Mouse (Mus musculus): ENCODE data around the gene Cyb5rl.

Gene Cyb5rl

GRCm38 (mm10) chr4:107066252-107067124, at the start of gene Cyb5rl, which contains the start of gene Mrpl37:
TSS of gene Cyb5rl (plus strand) at chr4:107066988.
TSS of gene Mrpl37 (minus strand) at chr4:107066868.
- peak; percentile 96 for DNase-seq

- DNase-seq = no peak
Measured at GRCm38 (mm10) chr4:107017257-107017656, 49.5 kb upstream of the Cyb5rl start.

- no peak for DNase-seq
Measured at GRCm38 (mm10) chr4:107018521-107018920, 48.3 kb upstream of the Cyb5rl start.

GRCm38 (mm10) chr4:107019027-107019426, 47.8 kb upstream of the Cyb5rl start:
- peak; percentile 74 for DNase-seq

- no peak for DNase-seq
Measured at GRCm38 (mm10) chr4:107020287-107021000, 46.3 kb upstream of the Cyb5rl start.

- DNase-seq = no peak
Measured at GRCm38 (mm10) chr4:107021464-107021863, 45.3 kb upstream of the Cyb5rl start.

GRCm38 (mm10) chr4:107024899-107025298, 41.9 kb upstream of the Cyb5rl start:
- no peak for DNase-seq

- no peak for DNase-seq
Measured at GRCm38 (mm10) chr4:107025369-107025768, 41.4 kb upstream of the Cyb5rl start.

GRCm38 (mm10) chr4:107026451-107026850, 40.3 kb upstream of the Cyb5rl start:
- no peak for DNase-seq

- no peak for DNase-seq
Measured at GRCm38 (mm10) chr4:107035689-107036088, 31.1 kb upstream of the Cyb5rl start.

GRCm38 (mm10) chr4:107036985-107037384, 29.8 kb upstream of the Cyb5rl start:
- no peak for DNase-seq

- no peak for DNase-seq
Measured at GRCm38 (mm10) chr4:107038303-107038702, 28.5 kb upstream of the Cyb5rl start.

GRCm38 (mm10) chr4:107039270-107039669, 27.5 kb upstream of the Cyb5rl start:
- DNase-seq = no peak

- DNase-seq = no peak
Measured at GRCm38 (mm10) chr4:107042304-107042703, 24.5 kb upstream of the Cyb5rl start.

- no peak for DNase-seq
Measured at GRCm38 (mm10) chr4:107045188-107045587, 21.6 kb upstream of the Cyb5rl start.

- DNase-seq = peak; percentile 59
Measured at GRCm38 (mm10) chr4:107047806-107048205, 19.0 kb upstream of the Cyb5rl start.

GRCm38 (mm10) chr4:107048568-107049162, 18.1 kb upstream of the Cyb5rl start:
- DNase-seq = peak; percentile 94

- no peak for DNase-seq
Measured at GRCm38 (mm10) chr4:107051889-107052288, 14.9 kb upstream of the Cyb5rl start.

GRCm38 (mm10) chr4:107052962-107053553, 13.7 kb upstream of the Cyb5rl start:
- DNase-seq = no peak

- DNase-seq = no peak
Measured at GRCm38 (mm10) chr4:107056088-107056487, 10.7 kb upstream of the Cyb5rl start.

- no peak for DNase-seq
Measured at GRCm38 (mm10) chr4:107058346-107058745, 8.4 kb upstream of the Cyb5rl start.

GRCm38 (mm10) chr4:107058781-107059180, 8.0 kb upstream of the Cyb5rl start:
- DNase-seq = no peak

- DNase-seq = no peak
Measured at GRCm38 (mm10) chr4:107061560-107061959, 5.2 kb upstream of the Cyb5rl start.

Data from cerebellum, adult 11-12 months (tissue).